Mouse (Mus musculus) small intestine, adult 2 months (tissue): ENCODE measurements around the gene Kyat3.

Source experiments
- CTCF ChIP-seq: fragments of 200-500 bp; IDR thresholded peaks from 2 replicates; pipeline ENCODE4 v1.5.1; 2012; ENCODE audit warnings: low read depth, mild to moderate bottlenecking, control low read depth, inconsistent platforms, low read length, moderate library complexity, mixed read lengths; ENCODE audit not compliant: insufficient replicate concordance, insufficient read length; ENCODE audit errors: extremely low read depth
- POLR2A ChIP-seq: fragments of 200-500 bp; IDR thresholded peaks from 2 replicates; pipeline ENCODE4 v1.6.1; 2012; ENCODE audit warnings: low read depth, mild to moderate bottlenecking, control low read depth, inconsistent platforms, low read length, moderate library complexity

DNA sequence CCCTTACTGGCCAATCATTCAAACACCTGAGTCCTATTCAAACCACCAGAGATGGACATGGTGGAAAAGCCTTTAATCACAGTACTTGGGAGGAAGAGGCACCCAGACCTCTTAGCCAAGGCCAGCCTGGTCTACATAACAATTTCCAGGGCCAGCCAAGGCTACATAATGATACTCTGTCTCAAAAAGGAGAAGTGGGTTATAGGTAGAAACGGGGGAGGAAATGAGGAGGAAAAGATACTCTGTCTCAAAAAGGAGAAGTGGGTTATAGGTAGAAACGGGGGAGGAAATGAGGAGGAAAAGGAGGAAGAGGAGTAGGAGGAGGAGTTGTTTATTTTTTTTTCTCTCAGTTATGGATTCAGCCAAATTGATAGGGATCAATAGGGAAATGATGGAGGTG is 4.3 kb upstream of the Kyat3 start:
- no peak for TF ChIP-seq CTCF
- TF ChIP-seq POLR2A = no peak
